Mouse (Mus musculus) T-helper 1 cell (primary cell): ENCODE data around the gene Dnajc9.

Experiments
- in situ Hi-C: fragments of 300-600 bp; cut with MboI, MseI; formaldehyde crosslinking; loops from one replicate; pipeline ENCODE4 v1.15.1; 2025; ENCODE audit warnings: high pct_unique_total_duplicates

Gene Dnajc9

GRCm38 (mm10) chr14:20363230-20363629 lies 25.5 kb downstream of the Dnajc9 start:
- in situ Hi-C loops, result no loop called here

DNA sequence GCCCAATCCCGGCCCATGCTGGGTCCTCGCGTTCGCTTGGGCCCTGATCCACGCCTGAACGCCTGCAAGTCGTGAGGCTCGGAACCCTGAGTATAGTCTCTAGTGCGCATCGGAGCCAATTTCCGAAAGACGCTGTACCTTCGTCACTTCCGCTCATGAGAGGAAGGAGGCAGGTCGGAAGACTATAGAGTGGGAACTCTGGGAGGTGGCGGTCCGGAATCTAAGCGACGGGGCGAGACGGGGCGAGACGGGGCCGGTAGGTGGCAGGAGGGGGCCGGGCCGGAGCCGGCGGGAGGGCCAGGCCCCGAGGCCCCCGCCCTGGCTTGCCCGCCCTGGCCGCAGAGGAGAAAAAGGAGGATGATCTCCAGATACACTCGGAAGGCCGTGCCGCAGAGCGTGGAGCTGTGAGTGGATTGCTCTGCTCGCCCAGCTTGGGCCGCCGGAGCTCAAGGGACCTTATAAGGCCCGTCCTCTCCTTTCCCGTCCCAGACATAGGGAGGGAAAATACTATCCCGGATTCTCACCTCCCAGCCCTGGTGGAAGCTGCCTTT lies 40.6 kb downstream of the Dnajc9 start, which contains the start of the genes Ecd and Fam149b:
Ecd (minus strand) TSS at position 131 of the 551 bp plus-strand sequence.
Fam149b (plus strand) TSS at position 172 of the 551 bp plus-strand sequence.
- in situ Hi-C loops, result no loop called here

DNA sequence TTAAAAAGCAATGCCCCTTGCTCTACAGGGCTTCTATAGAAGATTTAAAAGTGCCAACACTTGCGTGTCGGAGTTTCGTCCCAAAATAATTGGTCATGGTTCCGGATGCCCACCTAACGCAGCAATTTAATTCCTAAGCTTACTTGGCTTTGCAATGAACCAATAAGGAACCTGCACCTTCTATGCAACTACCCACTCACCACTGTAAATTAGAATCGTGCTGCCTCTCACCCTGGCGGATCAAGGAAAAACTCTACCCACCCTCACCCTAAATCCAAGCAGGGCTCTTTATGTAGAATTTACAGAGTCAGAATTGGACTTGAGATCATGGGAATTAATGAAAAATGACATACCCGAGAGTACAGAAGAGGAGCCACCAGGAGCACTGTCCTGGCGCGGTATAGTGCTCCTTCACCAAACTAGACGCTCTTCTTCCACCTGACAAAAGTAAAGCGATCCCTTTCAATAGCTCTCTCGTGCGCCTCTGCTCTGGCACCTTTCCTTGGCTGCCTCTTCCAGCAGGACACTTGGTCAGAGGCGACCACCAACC lies 41.2 kb downstream of the Dnajc9 start:
- in situ Hi-C loops, result no loop called here

- in situ Hi-C loops, result no loop called here
Measured at GRCm38 (mm10) chr14:20345885-20346284, 42.8 kb downstream of the Dnajc9 start.

GRCm38 (mm10) chr14:20340866-20341265 lies 47.8 kb downstream of the Dnajc9 start:
- in situ Hi-C loops, result no loop called here

DNA sequence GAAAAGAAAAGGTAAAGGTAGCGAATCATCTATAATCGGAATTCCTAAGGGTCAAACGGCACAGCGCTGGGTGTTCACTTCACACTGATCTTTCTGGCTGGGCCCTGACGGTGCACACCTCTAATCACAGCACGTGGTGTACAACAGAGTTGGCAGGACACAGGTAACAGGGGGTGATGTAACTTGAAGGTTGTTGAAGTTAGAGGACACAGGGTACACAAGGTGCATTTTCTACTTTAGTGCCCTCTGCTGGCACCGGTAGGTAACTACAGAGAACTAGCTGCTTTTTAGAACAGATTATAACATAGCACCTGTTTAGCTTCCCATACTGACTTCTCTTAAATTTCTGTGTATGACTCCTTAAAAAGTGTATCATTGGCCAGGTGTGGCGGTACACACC lies 48.6 kb downstream of the Dnajc9 start:
- in situ Hi-C loops, result no loop called here

- in situ Hi-C loops, result no loop called here
Measured at GRCm38 (mm10) chr14:20339415-20339814, 49.3 kb downstream of the Dnajc9 start.
